Mouse (Mus musculus) limb, embryonic 11.5 days (tissue): ENCODE measurements at regions not wholly inside any gene's neighbourhood (a gene's known extent, or its start where the extent isn't known, plus 50 kb on each side); places are given as distances from the start of the nearest gene placed in this dataset.
"Not testable (repeated sequence)": the region's sequence is repeated elsewhere in the genome, so short reads cannot be mapped to it uniquely, and the experiment has no call there.

Experiments
- ATAC-seq: fragments of 200-750 bp; cut with Nextera tagmentation; 2 replicates; pipeline ENCODE4 v1.8.0; 2017; ENCODE audit warnings: low read depth; ENCODE audit not compliant: insufficient number of reproducible peaks, low FRiP score, low TSS enrichment
- DNase-seq: peaks from one replicate; pipeline ENCODE4 v3.0.0-alpha.2; 2015; ENCODE audit warnings: low spot score
- H3K27ac ChIP-seq: fragments of 300-500 bp; sonication (generic); replicated peaks from 2 replicates; pipeline ENCODE4 v1.5.1; 2014; ENCODE audit warnings: low read depth, mild to moderate bottlenecking, low read length
- H3K27me3 ChIP-seq: fragments of 300-500 bp; sonication (generic); 2 replicates; pipeline ENCODE4 v1.6.1; 2014; ENCODE audit warnings: mild to moderate bottlenecking, low read length, mixed read lengths; ENCODE audit not compliant: control insufficient read depth, insufficient read depth
- H3K36me3 ChIP-seq: fragments of 300-500 bp; sonication (generic); 2 replicates; pipeline ENCODE4 v1.6.1; 2014; ENCODE audit warnings: mild to moderate bottlenecking, low read length, moderate library complexity, mixed read lengths; ENCODE audit not compliant: control insufficient read depth, insufficient read depth
- H3K4me1 ChIP-seq: fragments of 300-500 bp; sonication (generic); 2 replicates; pipeline ENCODE4 v1.6.1; 2014; ENCODE audit warnings: low read length, mixed read lengths; ENCODE audit not compliant: control insufficient read depth, insufficient read depth
- H3K4me2 ChIP-seq: fragments of 300-500 bp; sonication (generic); 2 replicates; pipeline ENCODE4 v1.6.1; 2014; ENCODE audit warnings: low read depth, mild to moderate bottlenecking, moderate library complexity; ENCODE audit not compliant: severe bottlenecking
- H3K4me3 ChIP-seq: fragments of 300-500 bp; sonication (generic); 2 replicates; pipeline ENCODE4 v1.5.1; 2014; ENCODE audit warnings: low read depth, low read length
- H3K9ac ChIP-seq: fragments of 300-500 bp; sonication (generic); 2 replicates; pipeline ENCODE4 v1.6.1; 2014; ENCODE audit warnings: mild to moderate bottlenecking, low read length
- H3K9me3 ChIP-seq: fragments of 300-500 bp; sonication (generic); 2 replicates; pipeline ENCODE4 v1.6.1; 2016; ENCODE audit warnings: low read length; ENCODE audit not compliant: control insufficient read depth
- WGBS: fragments of 180-500 bp; shearing (Covaris S2); extraction: QIAGEN DNeasy Blood & Tissue Kit; methylation state at CpG from one replicate; pipeline ENCODE4 v1.1.7; 2014; 5-methylcytosine and 5-hydroxymethylcytosine counted together

GRCm38 (mm10) chr3:151912292-151912691 lies 74.9 kb upstream of the Ptgfr start:
- not testable (repeated sequence) for H3K4me2 ChIP-seq, ATAC-seq, H3K4me3 ChIP-seq, H3K27me3 ChIP-seq, H3K36me3 ChIP-seq, H3K27ac ChIP-seq, H3K9ac ChIP-seq, DNase-seq, H3K9me3 ChIP-seq, H3K4me1 ChIP-seq
- WGBS = 80% methylated on average over 11 of the region's 11 CpGs

- Histone ChIP-seq H3K27ac (no peak overlapping the region), H3K36me3 (no peaks in the 10 kb centered on the region), H3K4me2 (no peak overlapping the region), H3K4me1 (no peaks in the 10 kb centered on the region), H3K9me3 (no peaks in the 10 kb centered on the region), H3K9ac (no peak overlapping the region), H3K27me3 (no peaks in the 10 kb centered on the region), H3K4me3 (no peak overlapping the region)
- ATAC-seq (no peak), DNase-seq (no peak)
- WGBS = 87% methylated on average over 2 of the region's 2 CpGs
Observed at GRCm38 (mm10) chr3:151910851-151911250, 73.4 kb upstream of the Ptgfr start.

- DNase-seq (no peak), ATAC-seq (no peak)
- H3K27ac ChIP-seq = no peak overlapping the region
- WGBS = 72% methylated on average over 3 of the region's 3 CpGs
- no peak overlapping the region for H3K9ac ChIP-seq
- no peaks in the 10 kb centered on the region for H3K36me3 ChIP-seq
- H3K4me2 ChIP-seq = no peak overlapping the region
- no peaks in the 10 kb centered on the region for H3K27me3 ChIP-seq
- H3K4me3 ChIP-seq = no peak overlapping the region
- H3K4me1 ChIP-seq = no peaks in the 10 kb centered on the region
- H3K9me3 ChIP-seq = no peaks in the 10 kb centered on the region
Observed at GRCm38 (mm10) chr3:151909344-151909743, 71.9 kb upstream of the Ptgfr start.

GRCm38 (mm10) chr3:151908886-151909285 lies 71.5 kb upstream of the Ptgfr start:
- ATAC-seq = no peak
- H3K36me3 ChIP-seq = no peaks in the 10 kb centered on the region
- no peak overlapping the region for H3K4me2 ChIP-seq
- no peaks in the 10 kb centered on the region for H3K4me1 ChIP-seq
- H3K9ac ChIP-seq = no peak overlapping the region
- H3K9me3 ChIP-seq = no peaks in the 10 kb centered on the region
- no peaks in the 10 kb centered on the region for H3K27me3 ChIP-seq
- no peak overlapping the region for H3K27ac ChIP-seq
- DNase-seq = no peak
- H3K4me3 ChIP-seq = no peak overlapping the region

GRCm38 (mm10) chr3:151905775-151906174 lies 68.3 kb upstream of the Ptgfr start:
- Histone ChIP-seq H3K4me1 (no peaks in the 10 kb centered on the region), H3K4me3 (no peak overlapping the region), H3K4me2 (no peak overlapping the region), H3K27me3 (no peaks in the 10 kb centered on the region), H3K9me3 (no peaks in the 10 kb centered on the region), H3K9ac (no peak overlapping the region), H3K27ac (no peak overlapping the region), H3K36me3 (no peaks in the 10 kb centered on the region)
- WGBS = 89% methylated on average over 4 of the region's 4 CpGs
- ATAC-seq (no peak), DNase-seq (no peak)

GRCm38 (mm10) chr3:151903169-151903568 lies 65.7 kb upstream of the Ptgfr start:
- no peak overlapping the region for H3K9ac ChIP-seq
- H3K4me2 ChIP-seq = no peak overlapping the region
- no peaks in the 10 kb centered on the region for H3K36me3 ChIP-seq
- WGBS = 84% methylated on average over 2 of the region's 2 CpGs
- ATAC-seq (no peak), DNase-seq (no peak)
- no peaks in the 10 kb centered on the region for H3K4me1 ChIP-seq
- H3K27me3 ChIP-seq = no peaks in the 10 kb centered on the region
- H3K27ac ChIP-seq = no peak overlapping the region
- no peaks in the 10 kb centered on the region for H3K9me3 ChIP-seq
- H3K4me3 ChIP-seq = no peak overlapping the region

GRCm38 (mm10) chr3:151902216-151902827 lies 64.9 kb upstream of the Ptgfr start:
- no peak overlapping the region for H3K4me3 ChIP-seq
- H3K36me3 ChIP-seq = no peaks in the 10 kb centered on the region
- H3K9me3 ChIP-seq = no peaks in the 10 kb centered on the region
- H3K27ac ChIP-seq = no peak overlapping the region
- no peak overlapping the region for H3K4me2 ChIP-seq
- no peak overlapping the region for H3K9ac ChIP-seq
- WGBS = 79% methylated on average over 13 of the region's 13 CpGs
- H3K27me3 ChIP-seq = no peaks in the 10 kb centered on the region
- ATAC-seq (no peak), DNase-seq (no peak)
- H3K4me1 ChIP-seq = no peaks in the 10 kb centered on the region

GRCm38 (mm10) chr3:151899676-151900075 lies 62.2 kb upstream of the Ptgfr start:
- Histone ChIP-seq H3K4me2 (no peak overlapping the region), H3K4me3 (no peak overlapping the region), H3K9me3 (no peaks in the 10 kb centered on the region), H3K36me3 (no peaks in the 10 kb centered on the region), H3K27me3 (no peaks in the 10 kb centered on the region), H3K9ac (no peak overlapping the region), H3K4me1 (no peaks in the 10 kb centered on the region), H3K27ac (no peak overlapping the region)
- no peak for ATAC-seq
- no peak for DNase-seq
- WGBS = 83% methylated on average over 6 of the region's 6 CpGs

GRCm38 (mm10) chr3:151899094-151899493 lies 61.7 kb upstream of the Ptgfr start:
- WGBS = 85% methylated on average over 4 of the region's 4 CpGs
- Histone ChIP-seq H3K4me2 (no peak overlapping the region), H3K27me3 (no peaks in the 10 kb centered on the region), H3K9ac (no peak overlapping the region), H3K36me3 (no peaks in the 10 kb centered on the region), H3K27ac (no peak overlapping the region), H3K4me1 (no peaks in the 10 kb centered on the region), H3K4me3 (no peak overlapping the region), H3K9me3 (no peaks in the 10 kb centered on the region)
- ATAC-seq (no peak), DNase-seq (no peak)
